Mouse (Mus musculus): ENCODE data around the gene Cnrip1. TPM values are rescaled to one million over a fixed set of nuclear protein-coding genes. Genes with fewer than 3 reads are reported as not detected.
"Not testable (repeated sequence)": the region's sequence is repeated elsewhere in the genome, so short reads cannot be mapped to it uniquely, and the experiment has no call there.

Cnrip1 gene
- polyA plus RNA-seq (2016; fragmentation: Nextera tagmentation; extraction: Ambion mirVana), result 7.9 and 9.7 TPM in 2 replicates

- H3K27me3 ChIP-seq (ENCODE audit: low read depth, poor library complexity, severe bottlenecking), result no peaks in the 10 kb centered on the region
- no peaks in the 10 kb centered on the region for H3K9me3 ChIP-seq (replicated peaks)
- H3K4me1 ChIP-seq, result peaks cover 16% of the 10 kb centered on the region
- DNase-seq (ENCODE audit: low spot score), result peak; percentile 59
- WGBS, result under 1% methylated on average over 38 of the region's 38 CpGs
- peak within 1 kb of the TSS; percentile 61 for H3K4me3 ChIP-seq
- peak within 1 kb of the TSS; percentile 78 for H3K27ac ChIP-seq
- no peaks in the 10 kb centered on the region for H3K36me3 ChIP-seq
These were observed at the start of gene Cnrip1, which contains the start of gene Plek for GRCm38 (mm10) chr11:17051545-17052475. TSS of gene Cnrip1 (plus strand) at chr11:17051586. TSS of gene Plek (minus strand) at chr11:17052381.

DNA sequence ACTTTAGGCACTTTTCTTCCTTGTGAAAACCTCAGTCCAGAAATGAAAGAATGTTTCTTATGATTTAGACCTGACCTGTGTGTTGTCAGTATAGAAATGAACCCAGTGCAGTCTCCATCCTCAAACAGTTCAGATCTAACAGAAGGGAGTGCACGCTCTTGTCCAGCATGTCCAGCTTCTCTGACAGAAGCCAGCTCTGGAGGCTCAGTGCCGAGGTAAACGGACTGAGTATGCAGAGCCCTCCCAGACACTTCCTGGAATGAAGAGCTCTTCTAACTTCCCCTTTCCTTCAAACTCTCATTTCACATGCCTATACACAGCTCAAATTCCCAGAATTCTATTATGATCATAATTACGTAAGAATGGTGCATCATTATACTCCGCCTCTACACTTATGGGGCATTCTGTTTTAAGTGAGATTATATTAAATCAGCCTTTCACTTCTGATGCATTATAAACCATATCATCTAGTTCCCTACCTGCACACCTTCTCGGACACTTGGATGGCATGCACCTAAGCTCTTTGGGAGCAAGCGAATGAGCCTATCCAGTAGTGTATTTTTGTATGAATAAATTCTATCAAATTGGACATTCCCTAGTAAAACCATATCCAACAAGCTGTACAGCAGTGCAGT is 48.5 kb upstream of the Cnrip1 start:
- Histone ChIP-seq H3K9me3 (replicated peaks) (no peaks in the 10 kb centered on the region), H3K36me3 (no peaks in the 10 kb centered on the region), H3K4me1 (no peaks in the 10 kb centered on the region), H3K4me3 (no peak overlapping the region), H3K27ac (no peak overlapping the region), H3K27me3 (ENCODE audit: low read depth, poor library complexity, severe bottlenecking) (no peaks in the 10 kb centered on the region)
- DNase-seq (ENCODE audit: low spot score), result no peak
- 87% methylated on average over 7 of the region's 7 CpGs for WGBS

DNA sequence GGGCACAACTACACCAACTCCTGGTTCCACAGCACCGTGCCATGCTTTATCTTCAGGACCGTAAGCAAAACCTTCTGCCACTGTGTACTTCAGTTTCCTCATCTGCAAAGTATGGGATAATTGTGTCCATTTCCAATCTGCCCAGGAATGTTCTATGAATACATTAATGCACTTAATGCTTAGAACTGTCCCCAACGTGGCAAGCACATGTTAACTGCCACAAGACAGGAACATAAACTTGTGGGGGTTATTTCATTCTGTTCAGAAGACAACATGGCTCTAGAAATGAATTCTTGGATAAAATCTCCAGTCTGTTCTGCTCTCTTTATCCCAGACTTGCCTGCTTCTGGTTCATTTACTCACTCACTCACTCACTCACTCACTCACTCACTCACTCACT is 47.6 kb upstream of the Cnrip1 start:
- Histone ChIP-seq H3K36me3 (no peaks in the 10 kb centered on the region), H3K4me3 (no peak overlapping the region), H3K9me3 (replicated peaks) (no peaks in the 10 kb centered on the region), H3K27me3 (ENCODE audit: low read depth, poor library complexity, severe bottlenecking) (no peaks in the 10 kb centered on the region), H3K4me1 (no peaks in the 10 kb centered on the region), H3K27ac (no peak overlapping the region)
- DNase-seq (ENCODE audit: low spot score), result no peak
- WGBS, result 87% methylated on average over 3 of the region's 3 CpGs

DNA sequence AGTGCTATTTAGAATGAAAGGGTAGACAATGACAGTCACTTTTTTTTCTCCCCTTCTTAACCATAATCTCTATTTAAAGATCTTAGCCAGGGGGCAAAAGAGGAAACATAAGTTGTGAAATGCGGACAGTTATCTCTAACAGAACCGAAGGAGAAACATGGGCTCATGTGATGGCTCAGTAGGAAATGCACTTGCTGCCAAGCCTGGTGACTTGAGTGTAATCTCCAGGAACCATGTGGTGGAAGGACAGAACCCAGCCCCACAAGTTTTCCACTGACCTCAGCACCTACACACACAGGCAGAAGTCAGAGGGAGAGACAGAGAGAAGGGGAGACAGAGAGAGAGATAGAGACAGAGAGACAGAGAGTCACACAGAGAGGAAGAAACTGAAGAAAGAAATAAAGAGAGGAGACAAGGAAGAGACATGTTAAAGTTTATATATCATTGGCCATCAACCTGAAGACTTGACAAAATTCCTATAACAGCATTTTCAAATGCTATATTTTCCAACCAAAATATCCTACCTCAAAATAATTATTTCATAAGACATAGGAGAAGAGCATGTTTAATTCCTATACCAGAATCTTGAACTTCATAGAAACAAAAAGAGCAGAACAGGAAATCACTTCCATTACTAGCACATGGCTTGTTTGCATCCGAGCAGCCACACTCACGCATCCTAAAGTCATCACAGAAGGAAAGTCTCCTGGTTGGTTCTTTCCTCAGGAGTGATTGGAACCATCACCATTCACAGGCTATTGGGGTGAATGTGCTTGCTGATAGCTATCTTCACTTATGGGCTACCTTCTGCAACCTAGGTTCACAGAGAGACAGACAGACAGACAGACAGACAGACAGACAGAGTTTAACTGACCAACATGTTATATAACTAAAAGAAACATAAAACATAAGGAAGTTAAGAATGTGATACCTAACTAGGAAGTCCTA is 46.2 kb upstream of the Cnrip1 start:
- Histone ChIP-seq H3K27ac (no peak overlapping the region), H3K4me3 (no peak overlapping the region), H3K9me3 (replicated peaks) (no peaks in the 10 kb centered on the region), H3K27me3 (ENCODE audit: low read depth, poor library complexity, severe bottlenecking) (no peaks in the 10 kb centered on the region), H3K4me1 (no peaks in the 10 kb centered on the region), H3K36me3 (no peaks in the 10 kb centered on the region)
- WGBS, result 81% methylated on average over 4 of the region's 4 CpGs
- DNase-seq (ENCODE audit: low spot score), result no peak

GRCm38 (mm10) chr11:17006526-17006925 is 44.9 kb upstream of the Cnrip1 start:
- not testable (repeated sequence) for H3K9me3 ChIP-seq (replicated peaks); H3K27me3 ChIP-seq (ENCODE audit: low read depth, poor library complexity, severe bottlenecking); H3K27ac ChIP-seq; DNase-seq (ENCODE audit: low spot score); H3K36me3 ChIP-seq; H3K4me1 ChIP-seq; H3K4me3 ChIP-seq
- WGBS, result 90% methylated on average over 3 of the region's 3 CpGs

GRCm38 (mm10) chr11:17007517-17008173 is 43.7 kb upstream of the Cnrip1 start:
- DNase-seq (ENCODE audit: low spot score), result no peak
- Histone ChIP-seq H3K4me1 (no peaks in the 10 kb centered on the region), H3K27ac (no peak overlapping the region), H3K36me3 (no peaks in the 10 kb centered on the region), H3K27me3 (ENCODE audit: low read depth, poor library complexity, severe bottlenecking) (no peaks in the 10 kb centered on the region), H3K4me3 (no peak overlapping the region), H3K9me3 (replicated peaks) (no peaks in the 10 kb centered on the region)
- 91% methylated on average over 5 of the region's 5 CpGs for WGBS

- Histone ChIP-seq H3K4me3 (no peak overlapping the region), H3K9me3 (replicated peaks) (no peaks in the 10 kb centered on the region)
- 77% methylated on average over 7 of the region's 7 CpGs for WGBS
These were observed 42.9 kb upstream of the Cnrip1 start for GRCm38 (mm10) chr11:17008498-17008941.

GRCm38 (mm10) chr11:17012948-17013347 is 38.4 kb upstream of the Cnrip1 start:
- Histone ChIP-seq H3K4me3 (no peak overlapping the region), H3K4me1 (no peaks in the 10 kb centered on the region), H3K27me3 (ENCODE audit: low read depth, poor library complexity, severe bottlenecking) (no peaks in the 10 kb centered on the region), H3K9me3 (replicated peaks) (no peaks in the 10 kb centered on the region), H3K27ac (no peak overlapping the region), H3K36me3 (no peaks in the 10 kb centered on the region)
- DNase-seq (ENCODE audit: low spot score), result no peak

More at GRCm38 (mm10) chr11:17008498-17008941, 42.9 kb upstream of the Cnrip1 start:
- no peaks in the 10 kb centered on the region for H3K36me3 ChIP-seq
- DNase-seq (ENCODE audit: low spot score), result no peak
- H3K27ac ChIP-seq, result no peak overlapping the region
- no peaks in the 10 kb centered on the region for H3K4me1 ChIP-seq
- H3K27me3 ChIP-seq (ENCODE audit: low read depth, poor library complexity, severe bottlenecking), result no peaks in the 10 kb centered on the region

GRCm38 (mm10) chr11:17019328-17019727 is 32.1 kb upstream of the Cnrip1 start:
- Histone ChIP-seq H3K36me3 (no peaks in the 10 kb centered on the region), H3K4me1 (no peaks in the 10 kb centered on the region), H3K9me3 (replicated peaks) (no peaks in the 10 kb centered on the region), H3K4me3 (no peak overlapping the region), H3K27ac (no peak overlapping the region), H3K27me3 (ENCODE audit: low read depth, poor library complexity, severe bottlenecking) (no peaks in the 10 kb centered on the region)
- DNase-seq (ENCODE audit: low spot score), result no peak
- 86% methylated on average over 7 of the region's 7 CpGs for WGBS

DNA sequence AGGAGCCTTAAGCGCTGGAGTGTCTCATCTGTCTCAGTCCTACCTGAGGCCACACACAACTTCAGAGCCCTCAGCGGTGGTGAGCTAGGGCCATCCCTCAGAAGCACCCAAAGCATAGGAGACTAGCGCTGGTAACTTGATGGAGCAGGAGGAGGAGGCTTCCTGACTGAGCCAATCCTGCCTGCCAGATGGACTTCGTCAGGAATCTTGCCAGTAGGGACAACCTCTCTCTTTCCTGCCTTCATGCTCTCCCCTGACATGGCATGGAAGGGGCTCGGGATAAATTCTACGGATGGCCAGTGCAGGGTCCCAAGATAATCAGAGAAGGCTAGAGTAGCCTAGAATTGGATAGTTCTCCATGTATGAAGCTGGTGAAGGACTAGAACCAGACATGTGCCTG is 28.2 kb upstream of the Cnrip1 start:
- no peaks in the 10 kb centered on the region for H3K36me3 ChIP-seq
- H3K27me3 ChIP-seq (ENCODE audit: low read depth, poor library complexity, severe bottlenecking), result no peaks in the 10 kb centered on the region
- WGBS, result 85% methylated on average over 6 of the region's 6 CpGs
- H3K4me3 ChIP-seq, result no peak overlapping the region
- no peak for DNase-seq (ENCODE audit: low spot score)
- no peaks in the 10 kb centered on the region for H3K4me1 ChIP-seq
- no peaks in the 10 kb centered on the region for H3K9me3 ChIP-seq (replicated peaks)
- no peak overlapping the region for H3K27ac ChIP-seq

DNA sequence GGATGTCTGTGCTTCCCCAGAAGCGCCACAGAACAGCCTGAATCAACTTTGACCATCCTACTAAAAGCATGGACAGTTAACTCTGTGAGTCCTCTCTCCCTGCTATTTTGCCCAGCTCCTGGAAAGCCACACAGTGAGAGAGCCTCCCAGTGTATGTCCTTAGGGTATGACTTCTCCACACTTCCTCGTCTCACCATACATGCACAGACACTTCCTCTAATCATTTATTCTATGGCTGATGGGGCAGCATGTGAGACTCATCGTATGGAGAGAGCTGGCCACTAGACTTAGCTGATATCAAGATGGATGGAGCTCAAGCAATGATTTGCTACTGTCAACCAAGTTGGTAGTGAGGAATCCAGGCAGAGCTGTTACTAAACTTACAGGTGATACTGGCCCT is 27.4 kb upstream of the Cnrip1 start:
- no peaks in the 10 kb centered on the region for H3K9me3 ChIP-seq (replicated peaks)
- WGBS, result 81% methylated on average over 3 of the region's 3 CpGs
- no peaks in the 10 kb centered on the region for H3K36me3 ChIP-seq
- H3K27me3 ChIP-seq (ENCODE audit: low read depth, poor library complexity, severe bottlenecking), result no peaks in the 10 kb centered on the region
- DNase-seq (ENCODE audit: low spot score), result no peak
- H3K4me1 ChIP-seq, result no peaks in the 10 kb centered on the region
- H3K4me3 ChIP-seq, result no peak overlapping the region
- no peak overlapping the region for H3K27ac ChIP-seq

- DNase-seq (ENCODE audit: low spot score), result no peak
- WGBS, result 93% methylated on average over 2 of the region's 2 CpGs
These were observed 5.6 kb upstream of the Cnrip1 start for GRCm38 (mm10) chr11:17045806-17046205.

More at GRCm38 (mm10) chr11:17045806-17046205, 5.6 kb upstream of the Cnrip1 start:
- no peaks in the 10 kb centered on the region for H3K27me3 ChIP-seq (ENCODE audit: low read depth, poor library complexity, severe bottlenecking)
- no peaks in the 10 kb centered on the region for H3K4me1 ChIP-seq
- no peak overlapping the region for H3K27ac ChIP-seq
- no peaks in the 10 kb centered on the region for H3K9me3 ChIP-seq (replicated peaks)
- H3K36me3 ChIP-seq, result no peaks in the 10 kb centered on the region
- H3K4me3 ChIP-seq, result no peak overlapping the region
